Mouse (Mus musculus): ENCODE measurements around the gene Cd6.

GRCm38 (mm10) chr19:10832030-10832429, 2.2 kb upstream of the Cd6 start:
- no peak for TF ChIP-seq CTCF (IDR thresholded peaks at IDR 0.05; ENCODE audit: low read depth)
- TF ChIP-seq EP300 (optimal IDR thresholded peaks at IDR 0.05), result no peak
